Mouse (Mus musculus) retina, postnatal 1 day (tissue): ENCODE data around the gene Taf1d.
A peak's percentile ranks its signal among the peaks of the same experiment; 100 is the strongest.
"Not testable (repeated sequence)": the region's sequence is repeated elsewhere in the genome, so short reads cannot be mapped to it uniquely, and the experiment has no call there.

Source experiments
- DNase-seq: peaks from one replicate; pipeline ENCODE4 v3.0.0-alpha.2; 2012

Gene Taf1d

DNA sequence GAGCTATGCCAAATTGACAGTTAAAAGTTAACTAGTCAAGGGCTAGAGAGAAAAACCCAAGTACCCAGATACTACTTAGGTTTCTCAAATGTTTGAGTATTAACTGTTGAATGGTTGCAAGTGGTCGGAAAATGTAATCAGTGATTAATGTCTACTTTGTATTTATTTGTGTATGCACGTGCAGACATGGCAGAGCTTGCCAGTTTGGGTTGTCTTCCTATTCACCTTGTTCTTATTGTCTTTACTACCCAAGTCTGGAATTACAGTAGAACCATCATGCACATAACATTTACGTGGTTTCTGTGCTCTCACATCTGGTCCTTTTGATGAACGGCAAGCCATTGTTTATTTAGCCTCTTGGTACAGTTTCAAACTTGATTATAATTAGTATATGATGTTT, 3.4 kb downstream of the Taf1d start:
- DNase-seq = no peak

- no peak for DNase-seq
Observed at GRCm38 (mm10) chr9:15310179-15310578, 4.2 kb downstream of the Taf1d start.

- no peak for DNase-seq
Observed at GRCm38 (mm10) chr9:15312054-15312735, 6.2 kb downstream of the Taf1d start.

DNA sequence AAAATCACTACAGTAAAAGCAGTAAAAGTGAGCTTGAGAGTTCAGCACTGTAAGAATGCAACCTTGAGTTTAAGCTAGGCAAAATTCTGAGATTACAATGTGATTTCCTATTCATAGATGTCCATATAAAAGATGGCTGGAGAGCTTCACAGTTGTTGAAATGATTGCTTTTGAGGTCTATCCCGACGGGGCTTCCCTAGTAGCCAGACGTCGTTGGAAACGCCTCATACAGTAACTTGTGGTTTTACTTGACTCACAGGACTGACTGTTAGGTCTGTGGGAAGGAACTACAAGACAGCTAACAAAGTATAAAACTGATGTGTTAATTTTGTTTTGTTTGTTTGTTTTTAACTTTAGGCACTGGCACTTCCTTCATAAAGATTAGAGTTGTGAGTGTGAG, 7.6 kb downstream of the Taf1d start:
- no peak for DNase-seq

DNA sequence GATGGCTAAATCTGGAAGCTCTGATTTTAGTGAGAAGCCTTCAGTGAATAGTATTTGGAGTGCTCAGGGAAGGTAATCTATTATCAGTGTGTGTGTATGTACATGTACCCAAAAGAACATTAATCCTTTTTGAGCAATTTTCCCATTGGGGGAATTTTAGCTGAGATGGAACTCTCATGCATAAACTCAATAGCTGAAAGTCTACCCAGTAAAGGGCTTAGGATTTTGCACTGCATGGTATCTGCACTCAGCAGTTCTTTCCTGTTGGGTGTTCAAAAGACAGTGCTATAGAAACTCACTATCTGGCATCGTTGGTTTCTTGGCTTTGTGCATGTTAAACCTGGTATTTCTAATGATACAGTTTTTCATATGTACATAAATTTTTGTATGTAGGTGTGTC, 8.6 kb downstream of the Taf1d start:
- no peak for DNase-seq

GRCm38 (mm10) chr9:15316296-15316695, 10.3 kb downstream of the Taf1d start:
- not testable (repeated sequence) for DNase-seq

DNA sequence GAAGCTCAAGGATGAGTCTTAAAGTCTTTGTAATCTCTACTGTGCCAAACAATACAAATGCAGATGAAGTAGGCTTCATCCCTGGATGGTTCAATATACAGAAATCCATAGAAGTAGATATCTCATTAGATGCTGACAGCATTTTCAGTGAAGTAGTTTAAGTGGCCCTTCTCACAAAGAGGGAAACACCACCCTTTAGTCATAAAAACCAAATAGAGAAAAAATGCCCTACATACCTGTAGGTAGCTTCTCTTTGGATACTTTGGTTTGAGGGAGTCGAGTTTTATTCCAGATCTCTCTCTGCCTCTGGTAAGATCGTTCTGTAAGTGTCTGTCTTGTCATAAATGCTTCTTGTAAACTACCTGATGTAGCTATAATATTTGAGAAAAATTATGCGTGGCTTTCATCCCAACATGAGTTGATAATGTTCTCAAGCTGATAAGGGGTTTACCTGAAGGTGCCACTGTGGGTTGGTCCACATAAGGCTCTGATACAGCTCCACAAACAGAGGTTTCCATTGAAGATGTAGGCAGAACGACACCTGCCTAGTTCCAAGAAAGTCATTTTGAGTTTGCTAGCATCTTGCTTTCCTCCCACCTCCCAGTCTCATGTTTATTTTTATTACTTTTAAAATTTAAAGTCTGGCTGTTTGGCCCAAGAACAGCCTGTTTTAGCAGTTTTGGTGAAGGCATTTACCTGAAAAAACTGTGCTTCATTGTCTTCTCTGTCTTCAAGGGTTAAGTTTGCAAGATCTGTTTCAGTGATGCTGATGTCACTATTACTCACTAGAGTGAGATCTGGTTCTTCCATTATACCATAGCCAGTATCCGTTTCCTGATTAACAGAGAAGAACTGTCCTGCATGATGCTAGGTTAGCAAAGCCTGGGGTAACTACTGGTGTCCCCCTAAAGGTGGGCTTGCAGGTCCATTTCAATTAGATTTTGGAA, 11.5 kb downstream of the Taf1d start:
- DNase-seq = no peak

DNA sequence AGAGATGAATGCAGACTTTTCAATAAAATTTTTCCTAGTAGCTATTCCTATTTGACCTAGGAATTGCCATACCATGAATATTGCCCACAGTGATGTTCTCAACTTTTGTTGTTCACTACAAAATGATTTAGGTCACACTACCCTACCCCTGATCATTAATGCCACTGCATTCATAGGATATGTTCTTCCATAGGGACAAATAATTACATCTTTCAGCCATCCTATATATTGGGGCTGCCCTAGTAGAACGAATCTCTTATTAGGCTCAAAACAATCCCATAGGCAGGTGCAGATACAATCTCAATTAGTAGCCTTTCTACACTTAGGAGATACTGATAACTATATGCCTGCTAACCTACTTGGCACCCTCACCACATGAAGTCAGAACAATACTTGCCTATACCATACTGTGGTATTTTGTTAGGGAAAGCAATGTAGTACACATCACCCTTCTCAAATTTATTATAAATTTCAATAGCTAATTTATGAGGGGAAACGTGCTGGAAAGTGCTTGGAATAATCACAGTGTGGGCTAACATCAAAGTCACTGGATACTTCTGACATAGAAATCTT, 12.2 kb downstream of the Taf1d start:
- no peak for DNase-seq

DNA sequence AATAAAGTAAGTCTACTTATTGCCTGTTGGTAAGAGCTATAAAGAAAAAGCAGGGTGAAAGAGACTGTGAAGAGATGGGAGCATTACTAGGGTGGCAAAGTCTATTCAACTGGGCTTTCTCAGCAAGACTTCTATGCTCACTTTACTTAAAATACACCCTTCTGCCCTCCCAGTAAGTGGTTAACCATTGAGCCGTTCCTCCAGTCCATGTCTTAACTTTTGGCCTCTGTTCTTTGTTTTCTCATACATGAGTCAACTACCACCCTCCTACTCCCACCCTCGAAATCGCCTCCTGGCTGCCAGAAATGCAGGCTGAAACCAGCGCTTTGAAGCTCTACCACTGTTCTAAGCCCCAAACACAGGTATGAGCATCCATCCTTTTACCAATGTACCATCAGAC, 31.8 kb downstream of the Taf1d start:
- no peak for DNase-seq

DNA sequence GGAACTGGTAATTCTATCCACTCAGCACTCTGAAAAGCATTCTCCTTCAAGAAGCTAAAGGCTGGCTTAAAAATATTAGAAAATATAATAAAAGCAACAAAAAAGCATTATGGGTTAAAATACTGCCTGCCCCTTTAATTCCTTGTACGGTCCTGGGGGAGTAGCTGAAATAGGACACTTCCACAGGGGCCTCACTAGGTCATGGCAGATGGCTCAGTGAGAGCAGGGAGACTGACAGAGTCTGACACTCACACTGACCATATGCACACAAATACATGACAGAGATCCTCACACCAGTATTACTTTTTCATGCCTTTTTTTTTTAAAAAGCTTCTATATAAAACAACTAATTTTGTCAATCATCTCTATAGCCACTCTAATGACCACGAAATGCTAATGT, 43.9 kb downstream of the Taf1d start:
- peak; percentile 38 for DNase-seq

DNA sequence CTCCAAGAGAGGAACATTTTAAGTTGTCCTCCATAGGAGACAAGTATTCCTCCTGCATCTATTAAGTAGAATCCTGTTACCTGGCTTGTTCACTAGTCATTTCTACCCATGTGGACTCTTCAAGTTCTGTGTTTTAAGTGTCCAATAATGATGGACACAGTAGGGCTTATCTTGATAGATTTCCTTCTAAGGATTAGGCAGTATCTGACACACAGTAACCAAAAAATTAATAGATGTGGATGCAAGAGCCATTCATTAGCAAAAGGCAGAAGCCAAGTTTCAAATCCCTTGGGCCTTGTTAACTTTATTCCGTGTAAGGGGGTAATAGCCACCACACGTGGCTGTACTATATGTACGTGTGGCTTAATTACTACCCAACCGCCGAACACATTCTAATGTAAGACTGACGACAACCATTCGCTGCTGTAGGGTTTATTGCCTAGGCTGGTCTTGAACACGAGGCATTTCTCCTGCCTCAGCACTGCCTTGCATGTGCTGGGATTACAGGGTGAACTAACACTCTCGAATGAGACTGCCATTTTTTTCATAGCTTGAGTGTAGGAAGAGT, 51.0 kb downstream of the Taf1d start:
- DNase-seq = no peak

DNA sequence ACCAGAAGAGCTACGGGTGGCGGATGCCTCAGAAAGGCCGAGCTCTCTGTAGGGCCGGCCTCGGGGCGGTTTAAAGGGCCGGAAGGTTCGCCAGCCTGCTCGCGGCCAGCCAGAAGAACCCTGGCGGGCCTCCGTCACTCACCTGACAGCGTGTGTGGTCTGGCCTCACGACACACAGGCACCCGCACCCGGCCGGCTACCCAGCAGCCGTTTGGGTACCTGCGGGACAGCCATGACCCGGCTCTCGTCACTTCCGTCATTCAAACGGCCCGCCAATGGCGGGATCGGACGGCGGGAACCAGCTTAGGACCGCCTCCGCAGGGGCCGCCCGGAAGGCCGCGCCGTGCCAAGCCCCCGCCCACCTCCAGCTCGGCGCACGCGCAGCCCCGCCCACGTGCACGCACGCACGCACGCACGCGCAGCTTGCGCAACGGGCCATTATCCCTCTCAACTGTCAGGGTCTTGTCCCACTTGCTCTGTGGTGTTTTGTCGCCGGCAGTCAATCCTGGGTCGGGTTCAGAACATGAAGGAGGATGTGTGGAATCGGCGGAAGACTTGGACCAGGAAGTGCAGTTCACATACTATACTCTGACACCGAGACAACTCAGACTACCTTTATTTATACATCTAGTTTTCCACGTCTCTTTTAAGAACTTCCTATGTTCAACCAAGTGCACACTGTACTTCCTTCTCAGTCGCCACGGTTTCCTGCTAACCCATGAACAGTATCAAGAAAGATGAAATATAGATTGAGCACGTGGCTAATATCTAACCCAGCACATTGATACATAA, 51.7 kb downstream of the Taf1d start, which contains the start of gene Cep295:
TSS of gene Cep295 (minus strand) at position 305 of the 792 bp plus-strand sequence.
- DNase-seq = peak; percentile 97

GRCm38 (mm10) chr9:15364843-15365242, 58.8 kb downstream of the Taf1d start:
- no peak for DNase-seq

DNA sequence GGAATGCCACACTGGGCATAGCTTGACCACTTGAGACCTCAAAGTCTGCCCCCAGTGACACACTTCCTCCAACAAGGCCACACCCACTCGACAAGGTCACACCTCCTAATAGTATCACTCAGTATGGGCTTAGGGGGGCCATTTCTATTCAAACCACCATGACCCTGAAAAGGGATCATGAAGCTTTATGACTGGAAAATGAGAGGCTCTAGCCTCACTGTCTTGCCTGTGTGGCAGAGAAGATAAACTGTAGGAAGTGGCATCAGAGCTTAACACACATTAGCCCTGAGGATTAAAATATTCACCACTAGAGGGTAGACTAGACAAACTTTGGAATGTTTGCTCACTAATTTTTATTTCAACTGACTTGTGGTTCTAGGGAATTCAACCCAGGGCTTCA, 59.8 kb downstream of the Taf1d start:
- DNase-seq = peak; percentile 61

DNA sequence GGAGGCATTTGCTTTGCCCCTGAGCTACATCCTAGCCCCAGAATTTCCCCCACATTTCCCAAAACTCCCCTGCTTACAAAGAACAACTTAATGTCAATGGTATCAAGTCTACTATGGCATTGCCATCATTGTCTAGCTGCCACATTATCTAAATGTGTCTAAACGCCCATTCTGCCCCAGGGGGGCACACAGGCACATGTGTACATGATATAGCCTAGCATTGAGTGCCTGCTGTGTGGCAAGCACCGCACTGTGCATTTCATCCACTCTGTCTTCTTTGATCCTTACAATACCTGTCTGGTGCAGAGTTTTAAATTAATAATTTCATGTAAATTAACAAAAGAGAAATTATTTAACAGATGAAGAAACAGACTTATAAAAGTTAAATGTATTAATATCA, 60.2 kb downstream of the Taf1d start:
- DNase-seq = no peak
